Mouse (Mus musculus): ENCODE measurements at regions not wholly inside any gene's neighbourhood (a gene's known extent, or its start where the extent isn't known, plus 50 kb on each side); places are given as distances from the start of the nearest gene placed in this dataset.

GRCm38 (mm10) chr3:22979896-22980890 lies 903.7 kb downstream of the Tbl1xr1 start:
- WGBS = 82% methylated on average over 1 of the region's 1 CpGs
- no peak for TF ChIP-seq POLR2A (IDR thresholded peaks at IDR 0.05; ENCODE audit: borderline replicate concordance, extremely low read depth, insufficient read depth, insufficient read length)
- H3K4me2 ChIP-seq (replicated peaks; ENCODE audit: low read depth, low read length, severe bottlenecking) = no peak overlapping the region
- no peak overlapping the region for H3K4me3 ChIP-seq (replicated peaks; ENCODE audit: low read length)
- H3K27me3 ChIP-seq (ENCODE audit: control insufficient read depth, insufficient read depth, low read length) = no peaks in the 10 kb centered on the region
- no peaks in the 10 kb centered on the region for H3K4me1 ChIP-seq (ENCODE audit: control insufficient read depth, insufficient read depth, low read length)
- ATAC-seq (ENCODE audit: low FRiP score, low read depth) = no peak
- no peak overlapping the region for H3K27ac ChIP-seq (replicated peaks; ENCODE audit: low read depth, low read length)
- H3K9me3 ChIP-seq (ENCODE audit: control insufficient read depth, low read length) = no peaks in the 10 kb centered on the region
- no peaks in the 10 kb centered on the region for H3K36me3 ChIP-seq (ENCODE audit: control insufficient read depth, insufficient read depth, low read length)
- no peak for DNase-seq (ENCODE audit: low spot score)
- H3K9ac ChIP-seq (ENCODE audit: low read depth, low read length, severe bottlenecking) = no peak overlapping the region

DNA sequence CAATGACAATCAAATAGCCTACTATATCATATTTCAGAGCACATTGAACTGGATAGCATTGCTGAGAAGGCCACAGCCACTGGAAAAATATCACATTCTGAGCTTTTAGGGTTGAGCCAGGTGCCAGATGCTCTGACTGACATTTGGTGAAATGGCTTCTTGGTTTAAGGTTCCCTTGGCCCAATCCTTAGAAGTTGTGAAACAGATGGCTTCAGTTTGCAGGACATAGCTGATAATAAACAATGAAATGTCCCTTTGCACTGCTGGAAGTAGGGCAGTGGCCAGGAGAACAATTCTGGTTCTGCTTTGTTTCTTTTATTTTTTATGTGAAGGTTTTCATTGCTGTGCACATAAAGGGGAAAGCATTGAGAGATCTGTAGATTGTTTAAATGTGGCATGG lies 906.0 kb downstream of the Tbl1xr1 start:
- Histone ChIP-seq H3K4me2 (replicated peaks; ENCODE audit: low read depth, low read length, severe bottlenecking) (no peak overlapping the region), H3K9ac (ENCODE audit: low read depth, low read length, severe bottlenecking) (no peak overlapping the region), H3K4me3 (replicated peaks; ENCODE audit: low read length) (no peak overlapping the region), H3K9me3 (ENCODE audit: control insufficient read depth, low read length) (no peaks in the 10 kb centered on the region), H3K4me1 (ENCODE audit: control insufficient read depth, insufficient read depth, low read length) (no peaks in the 10 kb centered on the region), H3K27me3 (ENCODE audit: control insufficient read depth, insufficient read depth, low read length) (no peaks in the 10 kb centered on the region), H3K27ac (replicated peaks; ENCODE audit: low read depth, low read length) (no peak overlapping the region), H3K36me3 (ENCODE audit: control insufficient read depth, insufficient read depth, low read length) (no peaks in the 10 kb centered on the region)
- TF ChIP-seq POLR2A (IDR thresholded peaks at IDR 0.05; ENCODE audit: borderline replicate concordance, extremely low read depth, insufficient read depth, insufficient read length) = no peak
- ATAC-seq (ENCODE audit: low FRiP score, low read depth) = no peak
- DNase-seq (ENCODE audit: low spot score) = no peak

DNA sequence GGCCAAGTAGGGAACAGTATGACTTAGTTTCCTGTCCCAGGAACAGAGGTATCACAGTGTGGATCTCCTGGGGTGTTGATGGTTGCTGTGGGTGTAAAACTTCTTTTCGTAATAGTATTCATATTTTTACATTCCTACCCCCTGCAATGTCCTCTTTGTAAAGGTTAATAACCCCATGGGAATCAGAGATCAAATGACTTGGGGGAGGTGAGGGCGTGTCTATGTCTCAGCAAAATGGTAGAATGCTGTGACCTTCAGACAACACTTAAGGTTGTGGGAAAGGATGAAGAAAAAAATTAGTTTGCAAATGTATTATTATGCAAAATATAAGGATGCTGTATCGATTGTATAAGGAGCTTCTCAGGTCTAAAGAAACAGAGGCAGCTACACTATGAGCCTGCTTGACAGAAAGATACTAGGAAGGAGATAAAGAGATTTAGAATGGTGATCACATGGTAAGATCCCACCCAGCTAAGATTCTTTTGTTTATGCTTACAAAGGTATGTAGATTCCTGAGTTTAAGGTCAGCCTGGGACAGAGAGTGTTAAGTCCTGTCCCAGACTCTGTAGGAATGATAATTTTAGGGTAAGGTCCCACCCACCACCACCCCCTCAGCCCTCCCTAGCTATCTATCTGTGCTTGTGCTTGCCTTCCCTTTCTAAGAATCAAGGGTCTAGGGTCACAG lies 913.8 kb downstream of the Tbl1xr1 start:
- Histone ChIP-seq H3K4me1 (ENCODE audit: control insufficient read depth, insufficient read depth, low read length) (no peaks in the 10 kb centered on the region), H3K9ac (ENCODE audit: low read depth, low read length, severe bottlenecking) (no peak overlapping the region), H3K4me3 (replicated peaks; ENCODE audit: low read length) (no peak overlapping the region), H3K9me3 (ENCODE audit: control insufficient read depth, low read length) (no peaks in the 10 kb centered on the region), H3K36me3 (ENCODE audit: control insufficient read depth, insufficient read depth, low read length) (no peaks in the 10 kb centered on the region), H3K27me3 (ENCODE audit: control insufficient read depth, insufficient read depth, low read length) (no peaks in the 10 kb centered on the region), H3K27ac (replicated peaks; ENCODE audit: low read depth, low read length) (no peak overlapping the region), H3K4me2 (replicated peaks; ENCODE audit: low read depth, low read length, severe bottlenecking) (no peak overlapping the region)
- ATAC-seq (ENCODE audit: low FRiP score, low read depth) (no peak), DNase-seq (ENCODE audit: low spot score) (no peak)
- TF ChIP-seq POLR2A (IDR thresholded peaks at IDR 0.05; ENCODE audit: borderline replicate concordance, extremely low read depth, insufficient read depth, insufficient read length) = no peak
- 81% methylated on average over 3 of the region's 3 CpGs for WGBS

GRCm38 (mm10) chr3:22995228-22995627 lies 918.8 kb downstream of the Tbl1xr1 start:
- H3K27ac ChIP-seq (replicated peaks; ENCODE audit: low read depth, low read length) = no peak overlapping the region
- no peaks in the 10 kb centered on the region for H3K36me3 ChIP-seq (ENCODE audit: control insufficient read depth, insufficient read depth, low read length)
- H3K4me3 ChIP-seq (replicated peaks; ENCODE audit: low read length) = no peak overlapping the region
- no peaks in the 10 kb centered on the region for H3K27me3 ChIP-seq (ENCODE audit: control insufficient read depth, insufficient read depth, low read length)
- no peak for TF ChIP-seq POLR2A (IDR thresholded peaks at IDR 0.05; ENCODE audit: borderline replicate concordance, extremely low read depth, insufficient read depth, insufficient read length)
- DNase-seq (ENCODE audit: low spot score) (no peak), ATAC-seq (ENCODE audit: low FRiP score, low read depth) (no peak)
- no peak overlapping the region for H3K4me2 ChIP-seq (replicated peaks; ENCODE audit: low read depth, low read length, severe bottlenecking)
- H3K9me3 ChIP-seq (ENCODE audit: control insufficient read depth, low read length) = no peaks in the 10 kb centered on the region
- H3K4me1 ChIP-seq (ENCODE audit: control insufficient read depth, insufficient read depth, low read length) = no peaks in the 10 kb centered on the region
- WGBS = 67% methylated on average over 6 of the region's 6 CpGs
- H3K9ac ChIP-seq (ENCODE audit: low read depth, low read length, severe bottlenecking) = no peak overlapping the region

GRCm38 (mm10) chr3:22995833-22996232 lies 919.4 kb downstream of the Tbl1xr1 start:
- Histone ChIP-seq H3K9ac (ENCODE audit: low read depth, low read length, severe bottlenecking) (no peak overlapping the region), H3K4me2 (replicated peaks; ENCODE audit: low read depth, low read length, severe bottlenecking) (no peak overlapping the region), H3K36me3 (ENCODE audit: control insufficient read depth, insufficient read depth, low read length) (no peaks in the 10 kb centered on the region), H3K4me1 (ENCODE audit: control insufficient read depth, insufficient read depth, low read length) (no peaks in the 10 kb centered on the region), H3K4me3 (replicated peaks; ENCODE audit: low read length) (no peak overlapping the region), H3K9me3 (ENCODE audit: control insufficient read depth, low read length) (no peaks in the 10 kb centered on the region), H3K27ac (replicated peaks; ENCODE audit: low read depth, low read length) (no peak overlapping the region), H3K27me3 (ENCODE audit: control insufficient read depth, insufficient read depth, low read length) (no peaks in the 10 kb centered on the region)
- no peak for DNase-seq (ENCODE audit: low spot score)
- no peak for ATAC-seq (ENCODE audit: low FRiP score, low read depth)
- TF ChIP-seq POLR2A (IDR thresholded peaks at IDR 0.05; ENCODE audit: borderline replicate concordance, extremely low read depth, insufficient read depth, insufficient read length) = no peak
- 72% methylated on average over 5 of the region's 5 CpGs for WGBS

Measured in limb, embryonic 14.5 days (tissue).